Mouse (Mus musculus) kidney, postnatal 10 days (tissue): ENCODE data around the gene Fnip2.
"Not testable (repeated sequence)": the region's sequence is repeated elsewhere in the genome, so short reads cannot be mapped to it uniquely, and the experiment has no call there.

Experiments used
- DNase-seq: peaks from one replicate; pipeline ENCODE4 v3.0.0; 2021; ENCODE audit warnings: mixed read lengths

Gene Fnip2

DNA sequence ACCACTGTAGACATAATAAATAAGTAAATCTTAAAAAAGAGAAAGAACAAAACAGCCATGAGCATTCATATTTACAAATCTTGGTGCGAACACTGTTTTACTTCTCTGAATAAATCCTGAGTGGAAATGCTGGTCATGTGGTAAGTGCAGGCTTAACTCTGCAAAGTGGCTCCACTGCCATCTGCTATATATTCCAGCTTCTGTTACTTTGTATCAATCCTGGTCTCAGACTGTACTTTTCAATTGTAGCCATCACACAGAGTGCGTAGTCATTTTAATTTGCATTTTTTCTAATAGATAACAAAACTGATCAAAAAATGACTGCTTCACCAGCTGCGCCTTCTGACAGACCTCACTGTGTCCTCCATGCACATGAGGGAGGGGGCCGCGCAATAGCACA is 98.2 kb downstream of the Fnip2 start:
- no peak for DNase-seq

DNA sequence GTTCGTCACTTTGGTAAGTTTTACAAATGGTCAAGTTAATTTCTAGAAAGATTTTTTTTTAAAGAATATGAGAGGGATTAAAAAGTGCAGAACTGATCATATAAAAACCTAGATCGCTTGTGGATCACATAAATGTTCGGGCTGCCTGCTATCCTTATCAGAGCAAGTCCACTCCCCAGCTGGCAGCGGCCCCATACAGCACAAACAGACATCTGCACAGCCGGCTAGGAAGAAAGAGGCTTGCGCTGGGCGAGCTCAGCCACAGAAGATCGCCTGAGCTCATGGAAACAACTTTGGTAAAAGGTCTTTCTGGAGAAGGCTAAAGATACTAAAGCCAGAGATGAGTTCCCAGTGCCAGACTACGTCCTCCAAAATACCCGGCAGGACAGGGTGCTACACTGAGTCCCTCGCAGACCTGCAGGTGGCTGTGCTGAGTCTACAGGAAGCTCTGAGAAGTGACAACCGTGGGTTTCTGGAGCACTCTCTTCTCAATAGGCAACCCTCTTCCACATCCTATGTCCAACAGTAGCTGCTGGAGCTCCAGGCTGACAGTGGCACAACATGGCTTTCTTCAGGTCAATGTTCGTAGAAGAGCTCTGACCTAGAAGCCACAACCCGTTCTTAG is 108.8 kb downstream of the Fnip2 start:
- DNase-seq = no peak

DNA sequence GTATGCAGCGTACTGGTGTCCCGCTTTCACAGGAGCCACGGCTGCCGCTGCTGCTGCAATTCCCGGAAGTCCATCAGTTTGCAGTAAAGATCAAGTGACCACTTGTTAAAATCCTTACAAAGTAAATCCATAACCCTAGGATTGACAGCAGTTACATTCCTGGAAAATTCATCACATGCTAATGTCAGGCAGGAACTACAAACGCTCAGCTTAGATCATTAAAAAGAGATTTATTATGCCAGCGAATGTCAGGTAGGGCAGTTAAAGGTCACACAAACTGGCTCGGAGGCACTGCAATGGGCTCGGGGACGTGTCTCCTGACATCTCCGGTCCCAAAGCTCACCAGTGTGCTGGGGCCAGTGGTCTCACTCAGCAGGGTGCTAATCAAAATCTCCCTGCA is 111.8 kb downstream of the Fnip2 start:
- DNase-seq = no peak

DNA sequence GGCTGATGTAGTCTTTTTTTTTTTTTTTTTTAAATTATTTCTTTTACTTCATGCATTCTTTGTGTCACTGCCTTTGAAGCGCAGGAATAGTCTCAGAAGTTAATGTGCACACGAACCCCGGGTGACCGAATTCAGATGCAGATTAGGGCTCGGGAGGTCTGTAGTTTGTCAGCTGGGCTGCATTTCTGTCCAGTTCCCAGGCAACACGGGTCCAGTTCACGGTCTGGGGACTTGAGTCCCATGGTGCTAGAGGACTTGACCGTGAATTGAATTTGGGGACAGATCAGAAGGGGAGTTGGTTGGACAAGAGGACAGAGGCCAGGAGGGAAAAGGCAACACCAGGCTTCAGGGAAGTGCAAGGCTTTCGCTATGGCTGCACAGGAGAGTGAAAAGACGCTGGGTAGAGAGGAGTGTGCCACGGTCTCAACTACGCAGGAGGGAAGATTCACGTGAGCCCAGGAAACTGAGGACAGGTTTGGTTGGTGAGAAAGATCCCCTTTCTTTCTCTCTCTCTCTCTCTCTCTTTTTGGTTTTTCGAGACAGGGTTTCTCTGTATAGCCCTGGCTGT is 114.8 kb downstream of the Fnip2 start:
- no peak for DNase-seq

DNA sequence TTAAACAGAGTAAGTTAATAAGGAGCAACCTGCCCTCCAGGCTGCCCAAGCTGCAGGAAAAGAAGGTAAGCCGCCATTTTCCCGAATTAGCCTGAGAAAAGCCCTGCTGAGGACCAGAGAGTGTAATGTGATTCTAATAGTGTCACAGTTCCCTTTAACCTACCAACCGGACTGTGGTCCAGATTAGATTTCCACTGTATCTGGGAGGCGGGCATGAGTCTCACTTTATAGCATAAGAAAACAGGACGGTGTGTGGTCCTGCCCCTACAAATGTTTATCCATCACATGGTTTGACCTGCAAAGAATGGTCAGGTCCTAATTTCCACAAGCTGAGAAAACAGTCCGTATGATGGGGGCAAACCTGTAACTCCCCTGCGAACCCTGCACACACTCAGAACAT is 118.2 kb downstream of the Fnip2 start:
- DNase-seq = no peak

DNA sequence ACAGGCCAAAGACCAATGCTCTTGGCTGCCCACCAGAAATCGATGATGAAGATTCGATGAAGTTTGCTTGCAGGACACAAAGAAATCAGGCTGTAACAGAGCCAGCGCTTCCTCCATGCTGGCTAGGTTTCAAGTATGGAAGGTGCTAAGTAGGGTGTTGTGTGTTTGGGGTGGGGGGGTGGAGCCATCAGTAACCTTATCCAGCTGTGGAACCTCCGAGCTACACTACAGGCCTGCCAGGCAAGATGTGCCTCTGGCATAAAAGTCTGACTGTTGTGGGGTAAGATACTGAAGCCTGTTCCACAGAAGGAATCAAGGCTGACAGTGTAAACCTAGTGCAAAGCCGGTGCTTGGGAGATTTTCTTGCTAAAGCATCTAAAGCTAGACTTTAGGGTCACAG is 119.2 kb downstream of the Fnip2 start:
- DNase-seq = no peak

DNA sequence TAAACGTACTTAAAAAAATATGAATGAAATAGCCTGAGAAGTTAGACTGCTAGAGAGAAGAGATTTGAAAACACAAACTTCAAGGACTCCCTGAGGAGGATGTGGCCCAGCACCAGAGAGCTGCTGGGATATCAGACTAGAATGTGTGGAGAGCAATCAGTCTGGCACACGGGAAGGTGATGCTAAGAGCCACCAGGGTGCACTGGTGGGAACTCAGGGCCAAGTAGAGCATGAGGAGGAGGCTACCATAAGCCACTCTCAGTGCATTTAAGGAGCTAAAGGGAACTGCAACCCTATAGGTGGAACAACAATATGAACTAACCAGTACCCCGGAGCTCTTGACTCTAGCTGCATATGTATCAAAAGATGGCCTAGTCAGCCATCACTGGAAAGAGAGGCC is 120.9 kb downstream of the Fnip2 start:
- DNase-seq = not testable (repeated sequence)

DNA sequence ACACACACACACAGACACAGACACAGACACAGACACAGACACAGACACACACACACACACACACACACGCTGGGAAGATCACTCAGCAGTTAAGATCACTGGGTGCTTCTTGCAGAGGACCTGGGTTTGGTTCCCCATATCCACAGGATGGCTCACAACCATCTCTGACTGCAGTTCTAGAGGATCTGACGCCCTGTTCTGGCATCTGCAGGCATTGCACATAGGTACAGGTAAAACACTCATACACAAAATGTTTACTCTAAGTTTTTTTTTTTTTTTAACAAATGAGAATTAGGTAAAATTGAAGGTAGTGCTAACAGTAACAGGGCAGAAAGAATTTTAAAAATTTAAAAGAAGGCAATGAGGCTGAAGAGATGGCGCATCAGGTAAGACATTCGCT is 121.5 kb downstream of the Fnip2 start:
- DNase-seq = no peak

DNA sequence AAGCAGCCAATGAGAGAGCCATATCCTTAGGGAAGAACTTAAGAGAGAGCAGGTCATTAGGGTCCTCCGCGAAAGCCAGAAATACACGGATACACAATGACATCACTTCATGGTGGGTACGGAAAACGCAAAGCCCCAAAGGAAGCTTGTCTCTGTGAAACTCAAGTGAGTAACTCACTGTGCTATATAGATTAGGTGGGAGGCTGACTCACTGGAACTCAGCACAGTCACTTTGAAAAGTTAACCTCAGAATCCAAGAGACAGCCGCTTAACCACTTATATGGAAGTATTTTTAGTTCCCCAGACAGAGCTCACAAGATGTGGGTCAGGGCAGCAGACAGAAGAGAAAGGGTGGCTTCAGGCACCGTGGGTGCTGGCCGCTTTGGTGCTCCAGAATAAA is 122.6 kb downstream of the Fnip2 start:
- DNase-seq = no peak

DNA sequence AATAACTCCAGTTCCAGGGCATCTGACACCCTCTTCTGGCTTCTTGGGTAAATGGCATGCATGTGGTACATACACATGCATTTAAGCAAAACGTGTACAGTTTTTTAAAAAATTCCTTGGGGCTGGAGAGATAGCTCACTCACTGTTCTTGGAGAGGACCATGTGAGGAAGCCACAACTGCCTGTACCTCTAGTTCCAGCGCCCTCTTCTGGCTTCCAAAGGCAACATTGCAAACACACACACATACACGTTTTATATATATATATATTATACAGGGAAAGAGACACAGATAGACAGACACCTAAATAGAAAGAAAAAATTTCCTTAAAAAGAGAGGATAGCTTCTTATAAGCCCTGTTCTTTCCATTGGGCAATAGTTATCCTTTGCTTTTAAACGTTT is 123.7 kb downstream of the Fnip2 start:
- DNase-seq = no peak

DNA sequence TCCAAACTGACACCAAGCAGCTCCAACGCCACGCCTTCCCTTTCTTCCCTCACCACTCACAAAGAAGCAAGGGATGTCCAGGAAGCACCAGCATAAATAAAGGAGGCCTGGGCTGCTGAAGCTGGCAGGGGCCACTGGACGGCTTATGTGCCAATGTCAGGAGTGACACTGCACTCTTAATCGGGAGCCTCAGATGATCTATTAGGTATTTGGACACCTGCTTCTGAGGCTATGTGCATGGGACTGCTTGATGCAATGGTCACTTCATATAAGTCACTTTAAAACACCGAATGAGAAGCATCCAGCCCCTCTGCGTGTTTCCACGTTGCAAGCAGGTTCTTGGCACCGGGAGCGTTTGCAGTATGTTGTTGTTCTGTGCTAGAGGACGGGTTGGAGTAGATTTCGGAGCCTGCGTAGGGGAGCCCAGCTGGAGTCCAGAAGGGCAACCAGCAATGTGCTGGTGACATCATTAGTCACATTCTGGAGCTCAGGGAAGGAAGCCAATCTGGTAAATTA is 126.6 kb downstream of the Fnip2 start:
- DNase-seq = peak; percentile 26

DNA sequence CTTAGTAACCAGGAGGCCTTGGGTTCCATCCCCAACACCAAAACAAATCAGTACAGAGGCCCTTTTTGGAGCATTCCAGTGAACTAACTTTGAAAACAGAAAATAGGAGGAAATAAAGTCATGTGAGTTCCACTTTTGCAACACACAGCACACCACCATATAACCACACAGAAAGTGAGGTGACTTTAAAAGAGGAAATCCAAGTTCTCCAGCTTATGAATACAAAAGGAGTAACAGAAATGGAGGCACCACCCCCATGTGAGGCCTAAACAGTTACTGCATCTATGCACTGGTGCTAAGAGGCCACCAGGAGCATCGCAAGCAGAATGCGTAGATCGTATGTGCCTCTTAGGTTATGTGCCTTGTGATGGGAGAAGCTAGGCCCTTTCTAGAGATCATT is 129.3 kb downstream of the Fnip2 start:
- DNase-seq = no peak

DNA sequence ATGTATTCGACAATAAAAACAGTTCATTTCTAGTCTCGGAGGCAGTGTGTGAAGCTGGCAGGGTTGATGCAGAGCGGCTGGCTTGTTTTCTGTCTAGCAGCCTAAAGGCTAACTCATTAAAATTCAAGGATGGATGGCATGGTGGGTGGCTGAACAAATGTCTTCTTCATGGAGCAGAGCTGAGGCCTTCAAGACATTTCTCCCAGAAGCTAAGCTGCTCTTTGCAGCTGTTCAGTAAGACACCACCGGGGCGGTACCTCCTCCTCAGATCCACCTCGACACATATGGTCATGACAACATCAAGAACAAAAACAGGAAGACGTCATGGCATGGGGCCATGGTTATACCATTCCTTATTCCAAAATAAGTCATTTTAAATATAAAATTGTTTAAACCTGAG is 131.4 kb downstream of the Fnip2 start:
- DNase-seq = no peak

DNA sequence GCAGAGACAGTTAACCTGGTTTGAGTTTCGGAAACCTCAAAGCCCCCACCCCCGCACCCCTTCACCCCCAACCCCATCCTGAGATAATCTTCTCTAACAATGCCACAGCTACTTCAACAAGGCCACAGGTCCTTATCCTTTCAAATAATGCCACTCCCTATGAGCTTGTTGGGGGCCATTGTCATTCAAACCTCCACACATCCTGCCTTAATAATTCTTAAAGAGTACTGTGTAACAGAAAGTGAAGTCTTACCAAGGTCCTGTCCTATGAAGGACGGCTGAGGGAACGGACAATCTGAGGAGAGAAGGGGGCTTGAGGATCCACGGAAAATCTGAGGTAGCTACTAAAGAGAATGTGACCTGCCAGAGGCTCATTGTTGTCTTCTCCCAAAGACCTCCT is 132.6 kb downstream of the Fnip2 start:
- no peak for DNase-seq

DNA sequence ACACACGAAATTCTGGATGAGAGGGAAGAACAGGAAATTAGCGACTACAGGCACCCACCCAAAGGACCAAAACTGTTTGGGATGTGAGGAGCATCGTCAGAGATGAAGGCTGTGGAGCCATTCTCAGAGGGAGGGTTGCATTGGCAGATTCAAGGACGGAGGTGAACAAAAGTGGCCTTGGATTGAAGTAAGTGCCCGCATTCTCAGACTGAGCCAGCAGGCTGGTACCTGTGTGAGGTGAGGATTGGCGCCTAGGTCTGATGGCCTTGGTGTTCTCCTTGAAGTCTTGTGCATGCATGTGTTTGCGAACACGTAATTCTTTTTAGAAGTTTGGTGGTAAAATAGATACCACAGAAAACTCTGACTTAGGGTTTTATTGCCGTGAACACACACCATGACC is 133.2 kb downstream of the Fnip2 start:
- no peak for DNase-seq

DNA sequence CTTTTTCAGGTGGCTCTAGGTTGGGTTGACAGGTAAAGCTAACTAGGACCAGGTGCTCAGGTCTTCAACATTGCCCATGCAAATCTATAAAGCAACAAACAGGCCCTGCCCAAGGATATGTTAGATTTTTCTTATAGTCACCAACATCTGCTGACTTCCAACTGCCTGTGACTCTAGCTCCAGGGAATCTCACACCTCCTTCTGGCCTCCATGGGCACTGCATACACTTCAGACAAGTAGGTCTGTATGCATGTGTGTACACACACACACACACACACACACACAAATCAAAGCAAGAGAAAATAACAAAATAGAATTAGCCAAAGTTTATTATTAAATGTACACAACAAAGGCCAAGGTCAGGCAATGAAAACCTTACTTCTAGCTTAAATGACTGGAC is 134.0 kb downstream of the Fnip2 start:
- DNase-seq = peak; percentile 53

DNA sequence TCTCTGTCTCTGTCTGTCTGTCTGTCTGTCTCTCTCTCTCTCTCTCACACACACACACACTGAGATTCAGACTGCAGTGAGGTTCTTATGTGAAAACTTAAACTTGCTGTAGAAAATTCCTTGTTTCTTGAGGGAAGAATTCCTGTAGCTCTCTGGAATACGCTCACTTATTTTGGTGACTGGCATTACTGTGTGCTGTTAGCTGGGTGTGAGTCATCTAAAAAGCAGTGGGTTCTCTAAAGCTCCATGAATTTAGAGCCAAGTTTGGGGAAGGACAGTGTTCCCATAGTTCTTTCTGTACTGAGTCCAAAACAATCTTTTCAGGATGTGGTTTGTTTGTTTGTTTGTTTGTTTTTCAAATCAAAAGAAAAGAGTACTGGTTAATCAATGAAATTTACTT is 142.2 kb downstream of the Fnip2 start:
- no peak for DNase-seq

DNA sequence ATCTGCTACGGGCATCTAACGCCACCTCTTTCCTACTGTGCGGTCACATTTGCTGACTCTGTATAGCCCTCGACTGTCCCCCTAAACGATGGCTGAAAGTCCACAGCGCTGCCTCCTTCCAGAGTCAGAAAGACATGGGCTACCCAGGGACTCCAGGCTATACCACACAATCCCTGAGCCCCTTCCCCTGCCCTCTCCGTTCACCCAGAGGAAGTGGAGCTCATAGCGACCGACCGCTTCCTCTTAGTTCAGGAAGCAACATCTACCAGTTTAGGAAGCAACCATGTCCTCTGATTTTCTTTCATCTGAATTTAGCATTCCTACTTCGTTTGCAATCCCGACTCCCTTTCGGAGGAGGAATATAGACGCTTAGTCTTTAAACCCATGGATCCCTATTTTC is 148.7 kb downstream of the Fnip2 start:
- no peak for DNase-seq

DNA sequence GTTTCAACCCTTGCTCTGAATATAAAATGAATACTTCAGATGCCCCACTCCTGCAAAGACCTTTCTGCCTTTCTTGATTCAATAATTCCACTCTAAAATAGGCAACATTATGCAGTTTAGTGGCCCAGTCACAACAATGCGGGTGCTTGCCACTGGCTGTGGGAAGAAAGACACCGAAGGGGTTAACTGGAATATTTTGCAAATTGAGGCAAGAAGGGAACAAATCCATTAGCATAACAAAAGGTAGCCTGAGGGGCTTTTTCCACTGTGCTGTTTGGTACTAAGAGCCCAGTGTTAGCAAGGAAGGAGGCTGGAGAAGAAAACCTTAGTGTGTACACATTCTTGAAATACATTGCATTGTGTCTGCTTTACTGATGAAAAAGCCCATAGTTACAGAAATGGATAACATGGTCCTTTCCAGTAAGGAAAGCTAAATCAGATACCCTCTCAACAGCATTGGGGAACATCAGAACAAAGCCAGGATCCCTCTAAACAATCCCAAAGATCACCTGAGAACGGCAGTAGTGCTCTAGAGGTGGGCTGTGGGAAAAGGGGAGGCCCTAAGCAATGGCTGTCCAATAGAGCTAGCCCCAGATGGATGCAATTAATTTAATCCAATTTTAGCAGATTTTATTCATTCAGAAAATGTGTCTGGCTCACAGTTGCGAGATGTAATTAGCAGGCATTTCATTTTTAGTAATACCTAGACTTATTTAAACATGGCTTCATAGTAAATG is 150.5 kb downstream of the Fnip2 start:
- DNase-seq = no peak

DNA sequence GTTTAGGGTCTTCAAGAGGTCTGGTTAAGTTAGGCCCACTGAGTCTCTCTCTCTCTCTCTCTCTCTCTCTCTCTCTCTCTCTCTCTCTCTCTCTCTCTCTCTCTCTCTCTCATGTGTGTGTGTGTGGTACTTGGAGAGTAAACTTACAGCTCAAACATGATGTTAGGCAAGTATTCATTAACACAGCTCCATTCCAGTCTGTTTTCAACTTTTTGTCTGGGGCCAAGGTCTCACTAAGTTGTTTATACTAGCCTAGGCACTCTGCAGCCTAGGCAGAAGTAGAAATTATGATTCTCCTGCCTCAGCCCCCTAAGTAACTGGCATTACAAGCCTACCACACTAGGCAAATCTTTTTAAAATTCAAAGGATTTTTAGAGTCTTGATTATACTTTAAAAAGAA is 151.7 kb downstream of the Fnip2 start:
- DNase-seq = no peak

DNA sequence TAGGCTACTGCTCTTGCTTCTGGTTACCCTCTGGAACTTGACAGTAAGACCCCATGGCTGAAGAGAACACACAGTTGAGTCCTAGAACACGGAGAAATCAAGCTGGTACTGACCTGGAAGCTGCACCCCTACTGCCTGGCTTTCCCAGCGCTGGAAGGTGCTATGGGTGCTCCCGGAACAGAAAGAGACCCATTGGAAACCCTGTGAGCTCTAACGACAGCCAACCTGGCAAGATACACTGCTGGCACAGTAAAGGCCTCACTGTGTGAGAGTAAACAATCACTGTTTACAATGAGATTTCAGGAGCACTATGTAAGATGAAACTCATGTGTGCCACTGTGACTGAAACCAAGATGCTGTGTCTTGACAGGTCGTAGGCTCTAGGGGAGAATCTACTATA is 152.5 kb downstream of the Fnip2 start:
- no peak for DNase-seq

DNA sequence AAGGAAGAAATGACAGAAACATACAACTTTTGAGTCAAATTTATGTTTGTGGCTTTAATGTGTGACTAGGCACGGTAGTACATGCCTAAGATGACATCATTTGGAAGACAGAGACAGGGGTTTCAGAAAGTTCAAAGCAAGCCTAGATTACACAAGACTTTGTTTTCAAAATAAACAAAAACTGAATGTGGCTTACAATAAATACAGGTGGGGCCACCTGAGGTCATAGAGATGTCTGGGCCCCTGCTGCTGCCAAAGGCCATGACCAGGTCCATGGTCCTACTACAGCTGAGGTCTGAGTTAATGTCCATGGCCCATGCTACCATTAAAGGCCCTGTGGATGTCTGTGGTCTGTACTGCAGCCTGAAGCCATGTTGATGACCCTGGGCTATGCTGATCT is 154.1 kb downstream of the Fnip2 start:
- DNase-seq = no peak

DNA sequence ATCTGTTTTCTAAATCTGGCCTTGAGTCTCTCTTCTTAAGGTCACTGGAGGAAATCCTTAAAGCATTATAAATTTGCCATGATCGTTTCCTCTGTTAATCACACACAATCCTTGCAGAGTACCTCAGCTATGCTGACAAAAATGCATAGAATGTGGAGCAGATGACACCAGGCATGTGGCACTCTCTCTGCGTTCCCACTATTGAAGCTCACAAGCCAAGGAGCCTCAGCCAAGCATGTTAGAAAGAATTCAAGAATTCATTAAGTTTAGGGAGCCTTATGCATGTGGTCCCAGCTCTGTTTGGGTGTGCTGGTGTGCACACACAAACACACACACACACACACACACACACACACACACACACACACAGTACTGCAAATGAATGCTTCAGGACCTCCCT is 155.9 kb downstream of the Fnip2 start:
- DNase-seq = no peak

DNA sequence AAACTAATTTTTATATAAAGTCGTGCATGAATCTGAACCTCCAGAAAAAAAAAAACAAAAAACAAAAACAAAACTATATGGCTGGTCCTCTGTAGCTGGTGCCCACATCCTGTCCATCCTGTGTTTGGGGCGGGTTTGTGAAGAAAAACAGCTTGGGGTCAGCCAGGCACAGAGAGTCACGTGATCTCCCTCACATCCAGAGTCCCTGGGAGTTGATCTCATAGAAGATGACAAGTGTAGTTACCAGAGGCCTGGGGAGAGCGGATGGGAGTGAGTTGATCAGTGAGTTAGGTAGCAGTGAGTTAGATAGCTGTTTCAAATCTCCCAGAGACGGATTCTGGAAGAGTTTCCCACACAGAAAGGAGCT is 157.0 kb downstream of the Fnip2 start:
- peak; percentile 14 for DNase-seq
